ENCODE assay signal across 8 mouse cellular contexts in the genomic region with DNA sequence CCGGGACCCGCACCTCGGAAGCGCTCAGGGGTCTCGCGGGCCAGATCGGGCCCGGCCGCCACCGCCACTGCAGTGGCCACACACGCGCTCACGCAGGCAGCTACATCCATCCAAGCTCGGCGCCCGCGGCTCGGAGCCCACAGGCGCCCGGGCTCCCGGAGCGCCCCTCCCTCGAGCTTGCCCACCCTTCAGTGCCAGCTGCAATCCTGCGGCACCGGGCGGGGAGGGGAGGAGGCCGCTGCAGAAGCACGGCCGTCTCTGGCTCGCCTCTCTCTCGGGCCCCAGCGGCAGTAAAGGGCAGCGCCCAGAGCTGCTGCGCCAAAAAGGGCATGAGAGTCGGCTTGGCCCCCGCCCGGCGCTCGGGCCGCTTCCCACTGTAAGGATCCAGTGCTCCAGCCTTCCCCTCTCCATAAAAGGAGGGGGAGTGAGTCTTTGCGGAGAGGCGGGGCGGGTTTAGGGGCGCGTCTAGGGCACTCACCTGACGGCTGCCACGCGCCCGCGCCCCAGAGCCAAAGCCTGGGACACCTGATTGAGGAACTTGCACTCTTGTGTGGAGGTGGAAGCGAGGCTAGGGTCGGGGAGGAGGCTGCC. TPM values are rescaled to one million over a fixed set of nuclear protein-coding genes. Genes with fewer than 3 reads are reported as not detected.
DNase-seq lines count a peak whose midpoint lies in the region; ATAC-seq and TF ChIP-seq lines count a peak whose summit lies in the region.

No protein-coding gene starts in this region.

- WGBS in hindbrain, postnatal 0 days: 2% methylated on average over 44 of the region's 52 CpGs

- TF ChIP-seq CTCF in cortical plate, adult 2 months (IDR thresholded peaks at IDR 0.05; ENCODE audit: extremely low read depth, insufficient read depth, low read length): no peak
- no peak; the same call in 1 of the 2 replicates for TF ChIP-seq CTCF in hindbrain, postnatal 0 days (IDR thresholded peaks at IDR 0.05; ENCODE audit: low read depth)

- TF ChIP-seq POLR2A in cortical plate, adult 2 months (IDR thresholded peaks at IDR 0.05; ENCODE audit: extremely low read depth, insufficient read depth, low read length): no peak

- peak overlapping the region; percentile 90 for H3K4me3 ChIP-seq in cortical plate, adult 2 months (ENCODE audit: insufficient read depth, low read length)
- H3K4me3 ChIP-seq in hindbrain, postnatal 0 days (ENCODE audit: low read length): peak overlapping the region; percentile 71

- H3K4me1 ChIP-seq in cortical plate, adult 2 months (ENCODE audit: control insufficient read depth, insufficient read depth, low read length): 0 out of 2 replicates have a peak, but pooled peaks cover 2% of the 10 kb centered on the region
- peaks cover 26% of the 10 kb centered on the region for H3K4me1 ChIP-seq in hindbrain, postnatal 0 days (ENCODE audit: insufficient read depth, low read length)

- peak; percentile 87 to 93 for DNase-seq in adrenal gland, adult (ENCODE audit: inconsistent age in 2 of 2, low spot score in 1 of 2)
- peak; percentile 89 for DNase-seq in gastrocnemius, postnatal 14 days
- DNase-seq in hindbrain, postnatal 0 days (ENCODE audit: low spot score): peak; percentile 82
- DNase-seq in left cerebral cortex, adult 8-10 months (ENCODE audit: low spot score in 2 of 2): peak; percentile 54 to 70
- peak; percentile 84 to 92 for DNase-seq in lung, postnatal 4 days
- peak; percentile 74 for DNase-seq in right cerebral cortex, postnatal 25 days
- DNase-seq in c-Kit-positive CD71-positive TER-119-positive erythroid progenitor cells, embryonic 14.5 days (ENCODE audit: low spot score): no peak

- H3K9ac ChIP-seq in hindbrain, postnatal 0 days (replicated peaks; ENCODE audit: low read length): peak overlapping the region; percentile 79

- H3K36me3 ChIP-seq in hindbrain, postnatal 0 days (ENCODE audit: insufficient read depth, low read length): no peaks in the 10 kb centered on the region

- peak overlapping the region; percentile 82 for H3K4me2 ChIP-seq in hindbrain, postnatal 0 days (ENCODE audit: low read depth, low read length)

- peaks cover 12% of the 10 kb centered on the region for H3K27me3 ChIP-seq in hindbrain, postnatal 0 days (ENCODE audit: insufficient read depth, low read length)

- ATAC-seq in hindbrain, postnatal 0 days: peak; percentile 78

- H3K9me3 ChIP-seq in hindbrain, postnatal 0 days (ENCODE audit: low read length): no peaks in the 10 kb centered on the region

- intact Hi-C loops in gastrocnemius, postnatal 14 days (cut with DNase I; ENCODE audit: low total_unique reads): no loop called here

- peak overlapping the region; percentile 84 for H3K27ac ChIP-seq in cortical plate, adult 2 months (ENCODE audit: insufficient read depth, low read length)
- peak overlapping the region; percentile 88 for H3K27ac ChIP-seq in hindbrain, postnatal 0 days

RNA-seq across cellular contexts. Expression of a gene that starts 1.4 kb away (rescaled TPM):
- polyA plus RNA-seq in cortical plate, adult 2 months (2012; rRNA removed): 29.4 and 30.0 TPM in 2 replicates
- 10 to 100 TPM; 15.8 to 22.3 TPM for total RNA-seq in gastrocnemius, postnatal 14 days (2021)
- total RNA-seq in hindbrain, postnatal 0 days (2014; rRNA removed): 49.0 and 54.4 TPM in 2 replicates
- 41.9 and 47.5 TPM in 2 replicates for polyA plus RNA-seq in hindbrain, postnatal 0 days (2015; fragmentation: Nextera tagmentation; extraction: Ambion mirVana)
- total RNA-seq in left cerebral cortex, adult 8-10 months (2022): 10 to 100 TPM; 41.9 to 48.3 (median 44.5) TPM
